Mouse (Mus musculus) regulatory T cell (primary cell): ENCODE measurements around the gene Adk.

Experiments
- in situ Hi-C: fragments of 300-600 bp; cut with MboI, MseI; formaldehyde crosslinking; loops from one replicate; pipeline ENCODE4 v1.15.1; 2025; ENCODE audit warnings: high pct_unique_total_duplicates

The Adk gene

DNA sequence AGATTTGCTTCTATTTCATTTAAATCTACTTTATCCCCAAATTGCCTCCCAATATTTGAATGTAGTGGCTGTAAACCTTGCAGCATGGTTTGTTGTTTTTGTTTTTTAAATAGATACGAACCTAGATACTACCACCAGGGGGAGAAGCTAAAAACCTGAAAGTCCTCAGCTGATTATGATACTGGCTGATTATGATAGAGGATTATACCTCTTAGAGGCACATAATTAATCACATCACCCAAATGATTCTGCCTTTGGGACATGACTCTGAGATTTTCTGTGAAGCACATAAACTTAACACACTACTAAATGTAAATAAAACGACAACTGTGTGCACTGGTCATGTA, 201.6 kb downstream of the Adk start:
- in situ Hi-C loops: no loop called here

DNA sequence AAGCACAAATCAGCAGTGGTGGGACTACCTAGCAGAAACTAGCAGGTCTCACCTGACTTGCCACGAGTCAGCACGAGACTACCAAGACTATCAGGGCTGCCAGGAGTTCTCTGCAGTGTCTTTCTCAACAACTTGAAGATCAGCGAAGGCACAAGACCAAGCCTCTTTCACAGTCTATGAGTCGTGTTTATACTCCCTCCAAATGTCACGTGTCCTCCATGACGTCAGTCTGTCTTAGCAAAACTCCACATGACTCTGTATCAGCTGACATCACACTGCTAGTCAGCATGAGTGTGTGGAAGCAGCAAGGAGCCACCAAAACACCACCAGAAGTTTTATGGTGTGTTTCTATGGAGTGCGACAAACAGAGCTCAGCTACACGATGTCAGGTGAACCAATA, 215.9 kb downstream of the Adk start:
- in situ Hi-C loops: no loop called here

DNA sequence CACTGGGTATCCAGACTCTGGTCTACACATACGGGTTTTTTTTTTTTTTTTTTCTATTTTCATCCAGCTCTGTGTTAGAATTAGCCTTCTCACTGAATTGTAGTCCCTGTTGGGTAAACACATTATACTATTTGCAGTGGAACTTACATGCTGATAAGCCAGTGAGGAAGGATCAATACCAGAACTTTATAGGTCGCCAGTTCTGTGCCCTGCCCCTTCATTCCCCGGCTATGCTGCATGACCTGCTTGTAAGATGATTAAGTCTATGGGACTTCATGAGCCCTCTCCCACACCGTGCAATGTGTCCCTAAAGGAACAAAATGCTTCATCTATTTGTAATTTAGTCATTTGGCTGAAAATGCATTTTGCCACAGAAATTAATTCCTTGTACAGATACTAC, 219.1 kb downstream of the Adk start:
- in situ Hi-C loops: no loop called here

DNA sequence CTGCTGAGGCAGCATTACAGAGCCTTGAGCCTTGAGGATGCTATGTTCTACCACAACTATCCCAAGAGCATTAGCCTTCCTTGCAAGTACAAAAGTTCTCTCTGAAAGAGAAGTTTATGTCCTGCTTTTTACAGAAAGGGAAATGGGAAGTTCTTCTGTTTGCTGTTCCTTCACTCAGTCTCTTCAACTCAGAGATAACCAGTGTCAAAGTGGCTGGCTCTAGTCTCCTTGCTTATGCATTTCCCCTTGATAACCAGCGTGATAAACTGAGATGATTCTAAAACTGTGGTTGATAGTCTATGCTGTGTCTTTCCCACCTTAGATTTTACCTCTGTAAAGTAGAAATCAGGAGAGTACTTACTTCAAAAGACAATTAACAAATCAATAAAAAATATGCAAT, 223.4 kb downstream of the Adk start:
- in situ Hi-C loops: no loop called here

DNA sequence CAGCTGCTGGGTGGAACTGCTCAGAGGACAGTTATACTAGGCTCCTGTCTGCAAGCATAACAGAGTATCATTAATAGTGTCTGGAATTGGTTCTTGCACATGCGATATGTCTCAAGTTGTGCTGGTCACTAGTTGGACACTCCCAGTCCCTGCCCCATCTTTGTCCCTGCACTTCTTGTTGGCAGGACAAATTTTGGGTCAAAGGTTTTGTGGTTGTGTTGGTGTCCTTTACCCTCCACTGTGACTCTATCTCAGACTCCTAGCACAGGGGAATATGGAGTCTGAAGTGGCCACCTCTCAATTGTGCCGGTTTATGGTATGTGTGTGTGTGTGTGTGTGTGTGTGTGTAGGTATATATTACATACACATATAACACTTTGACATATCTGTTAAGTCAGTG, 225.9 kb downstream of the Adk start:
- in situ Hi-C loops: no loop called here

DNA sequence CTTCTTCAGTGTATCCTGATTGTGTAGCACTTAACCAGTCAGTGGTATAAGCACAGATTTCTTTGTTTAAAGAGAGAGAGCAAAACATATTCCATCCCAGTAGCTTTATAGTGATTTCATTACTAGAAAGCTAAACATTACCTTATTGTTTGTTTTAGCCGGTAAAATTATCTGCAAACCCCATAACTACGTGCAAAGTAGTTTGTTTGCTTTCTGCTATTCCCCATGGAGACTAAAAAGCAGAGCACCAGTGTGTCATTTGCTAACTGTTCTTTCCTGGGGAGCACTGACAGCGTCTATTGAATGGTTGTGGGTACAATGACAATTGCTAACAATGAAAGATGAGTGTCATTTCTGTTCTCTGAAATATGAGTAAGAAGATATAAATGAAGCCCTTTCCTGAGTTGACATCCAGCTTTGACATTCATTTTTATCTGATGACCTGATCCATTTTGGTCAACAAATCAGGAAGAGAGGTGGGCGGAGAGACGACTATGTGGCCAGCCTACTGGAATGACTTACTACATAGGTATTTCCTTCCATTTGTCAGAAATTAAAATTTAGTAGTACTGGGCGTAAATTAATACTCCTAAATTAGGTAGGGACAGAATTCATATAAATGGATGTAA, 226.6 kb downstream of the Adk start:
- in situ Hi-C loops: no loop called here

DNA sequence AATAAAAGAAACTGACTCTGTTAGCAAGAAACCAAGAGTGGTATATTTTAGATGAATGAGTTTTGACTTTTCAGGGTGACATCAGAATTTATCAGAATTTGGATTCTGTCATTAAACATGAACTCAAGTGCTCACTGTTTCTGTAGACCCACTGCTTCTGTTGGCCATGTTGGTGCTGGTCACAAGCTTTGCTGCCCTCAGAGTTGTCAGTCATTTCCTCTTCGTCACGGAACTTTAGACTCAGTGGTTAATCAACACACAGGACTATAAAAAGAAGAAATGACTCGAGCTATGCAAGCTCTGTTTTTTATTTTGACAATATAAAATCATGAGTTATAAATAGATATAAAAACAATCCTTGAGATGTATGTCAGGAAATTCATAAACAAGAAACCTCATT, 228.1 kb downstream of the Adk start:
- in situ Hi-C loops: no loop called here

DNA sequence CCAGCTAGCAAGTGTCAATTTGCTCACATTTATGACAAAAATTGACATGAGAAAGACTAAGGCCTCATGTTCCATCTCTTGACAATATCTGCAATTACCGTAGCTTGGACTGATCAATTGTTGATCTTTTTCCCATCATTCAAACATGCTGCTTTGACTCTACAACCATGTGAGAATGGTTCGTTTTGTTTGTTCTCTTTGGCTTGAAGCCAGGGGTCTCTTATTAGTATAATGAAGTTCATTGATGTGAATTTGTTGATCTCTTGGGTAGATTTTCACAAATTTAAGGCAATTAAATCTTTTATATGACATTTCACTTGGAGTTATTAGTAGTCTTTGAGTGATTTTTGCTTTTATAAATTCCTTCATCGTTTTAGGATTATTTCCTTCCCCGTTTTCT, 229.1 kb downstream of the Adk start:
- in situ Hi-C loops: no loop called here

DNA sequence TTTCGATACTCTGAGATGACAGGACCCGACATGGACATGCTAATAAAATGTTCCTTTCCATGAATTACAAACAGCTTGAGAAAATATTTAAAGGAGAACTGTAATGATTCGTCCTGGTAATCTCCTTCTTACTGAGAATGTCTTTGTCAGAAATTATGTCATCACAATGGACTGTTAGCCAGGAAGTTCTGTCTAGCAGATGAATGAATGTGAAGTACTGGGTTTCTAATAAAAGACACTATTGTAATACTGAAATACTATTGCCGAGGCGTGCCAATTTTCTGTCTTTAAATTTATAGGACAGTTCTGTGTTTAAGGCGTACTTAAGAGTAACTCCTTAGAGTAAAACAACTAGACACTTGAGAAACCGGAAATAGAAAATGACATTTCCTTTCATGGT, 231.7 kb downstream of the Adk start:
- in situ Hi-C loops: no loop called here

DNA sequence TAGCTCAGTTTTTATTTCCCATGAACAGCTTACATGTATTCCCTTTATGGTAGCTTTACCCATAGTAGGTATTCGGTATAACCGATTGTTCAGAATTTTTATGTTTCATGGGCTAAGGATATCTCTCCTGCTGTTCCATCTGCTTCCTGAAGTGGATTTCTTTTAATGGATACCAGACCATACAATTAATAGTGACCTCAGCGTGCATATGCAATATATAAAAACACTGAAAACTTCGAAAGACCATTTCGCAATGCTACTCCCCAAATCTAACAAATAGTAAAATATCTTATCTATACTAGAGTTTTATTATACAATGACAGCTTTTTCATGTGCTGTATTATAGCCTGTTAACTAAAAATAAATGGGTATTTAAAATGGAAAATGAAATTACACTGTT, 232.5 kb downstream of the Adk start:
- in situ Hi-C loops: no loop called here

DNA sequence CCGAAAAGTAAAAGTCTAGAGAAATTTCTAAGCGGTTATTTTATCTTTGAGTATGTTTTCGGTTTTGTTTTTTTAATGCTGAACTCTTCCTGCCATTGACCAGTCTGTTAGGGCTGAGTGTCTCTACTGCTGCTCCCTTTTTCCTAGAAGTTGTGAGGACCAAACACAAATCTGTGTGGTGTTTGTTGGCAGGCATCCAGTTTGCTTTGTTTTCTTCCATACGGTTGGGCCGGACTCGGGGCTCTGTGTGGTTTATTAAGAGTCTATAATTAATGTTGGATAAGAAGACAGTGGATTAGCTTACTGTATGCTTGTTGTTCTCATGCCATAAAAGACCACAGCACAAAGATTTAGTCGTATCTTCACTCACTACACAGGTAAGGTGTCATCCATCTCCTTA, 233.9 kb downstream of the Adk start:
- in situ Hi-C loops: no loop called here

DNA sequence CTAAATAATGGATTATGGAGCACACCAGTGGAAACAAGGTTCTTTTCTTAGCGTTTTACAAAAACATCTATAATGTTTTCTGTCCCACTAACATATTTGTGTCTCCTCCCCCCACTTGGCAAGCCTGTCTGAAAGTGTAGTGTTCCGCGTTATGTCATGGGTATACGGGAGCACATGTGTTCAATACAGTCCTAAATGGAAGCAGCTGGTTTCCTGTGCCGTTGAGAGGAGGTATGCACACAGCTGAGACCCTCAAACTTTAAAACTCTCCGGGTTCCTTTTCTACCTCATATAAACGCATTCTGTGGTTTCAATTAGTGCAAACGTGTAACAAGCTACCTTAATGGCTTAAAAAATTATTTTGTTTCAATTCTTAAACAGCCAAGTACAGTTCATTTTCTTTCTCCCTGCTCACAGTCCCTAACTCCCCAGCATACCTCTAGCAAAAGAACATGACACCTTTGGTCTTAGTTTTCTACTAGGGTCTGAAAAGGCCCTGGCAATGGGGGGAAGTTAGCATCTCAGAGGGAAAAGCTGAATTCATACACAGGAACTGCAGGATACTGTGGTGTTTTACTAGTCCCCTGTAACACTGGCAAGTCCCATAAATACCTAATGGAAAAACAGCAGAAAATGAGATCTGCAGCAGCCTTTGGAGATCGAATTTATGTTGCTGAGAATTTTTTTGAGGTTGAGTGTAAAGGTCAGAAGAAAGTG, 235.5 kb downstream of the Adk start:
- in situ Hi-C loops: no loop called here

DNA sequence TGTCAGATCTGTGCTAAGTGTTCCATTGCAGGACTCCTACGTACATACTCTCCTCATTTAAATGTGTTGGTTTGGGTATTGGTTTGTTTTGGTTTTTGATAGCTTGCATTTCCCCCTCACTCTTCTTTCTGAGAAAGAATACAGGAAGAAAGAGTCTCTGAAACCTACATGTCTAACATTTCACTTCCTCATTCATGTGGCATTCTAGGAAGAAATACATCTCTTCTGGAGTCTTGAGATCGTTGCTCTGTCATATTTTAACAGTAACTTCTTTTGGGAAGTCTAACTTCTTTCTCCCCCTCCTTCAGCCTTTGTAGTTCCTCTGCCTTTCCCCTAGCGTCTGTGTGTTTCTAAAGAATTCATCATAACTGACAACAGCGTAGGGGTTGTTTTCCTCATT, 247.4 kb downstream of the Adk start:
- in situ Hi-C loops: no loop called here

DNA sequence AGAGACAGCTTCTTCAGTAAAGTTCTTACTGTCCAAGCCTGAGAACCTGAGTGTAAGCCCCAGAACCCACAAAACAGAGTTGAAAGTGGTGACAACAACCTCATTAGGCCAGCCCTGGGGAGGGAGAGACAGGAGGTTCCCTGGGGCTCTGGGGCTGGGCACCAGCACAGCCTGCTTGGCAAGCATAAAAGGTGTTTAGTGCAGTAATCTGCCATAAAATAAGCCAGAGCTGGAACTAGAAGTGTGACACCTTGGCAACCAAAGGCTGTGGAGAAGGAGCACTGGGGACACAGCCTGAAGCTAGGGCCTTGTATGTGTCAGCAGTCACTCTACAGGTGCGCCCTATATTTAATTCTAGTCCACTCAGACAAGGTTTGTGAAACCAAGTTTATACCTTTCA, 252.4 kb downstream of the Adk start:
- in situ Hi-C loops: no loop called here

DNA sequence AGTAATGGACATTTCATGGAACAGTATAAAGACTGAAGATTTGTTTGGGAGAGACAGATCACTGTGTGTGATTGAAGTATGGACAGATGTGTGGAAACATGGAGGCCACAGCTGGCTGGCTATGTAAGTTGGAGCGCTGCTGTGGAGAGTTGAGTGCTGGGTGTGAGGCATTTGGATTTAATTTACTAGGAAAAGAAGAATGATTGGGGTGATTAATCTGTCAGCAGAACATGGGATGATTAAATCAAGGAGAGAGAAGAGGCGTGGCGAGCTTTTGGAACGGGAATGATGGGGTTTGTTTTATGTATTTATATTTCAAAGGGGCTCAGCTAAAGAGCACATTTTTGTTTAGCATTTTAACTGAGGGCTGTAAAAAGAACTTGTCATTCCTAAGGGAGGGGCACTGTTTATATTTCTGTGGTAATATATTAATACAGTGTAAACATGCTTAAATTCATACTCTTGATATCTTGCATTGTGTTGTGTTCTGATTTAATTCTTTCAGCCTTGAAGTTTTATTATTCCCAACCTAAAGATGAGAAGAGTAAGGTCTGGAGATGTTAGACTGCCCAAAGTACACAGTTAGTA, 256.1 kb downstream of the Adk start:
- in situ Hi-C loops: no loop called here

DNA sequence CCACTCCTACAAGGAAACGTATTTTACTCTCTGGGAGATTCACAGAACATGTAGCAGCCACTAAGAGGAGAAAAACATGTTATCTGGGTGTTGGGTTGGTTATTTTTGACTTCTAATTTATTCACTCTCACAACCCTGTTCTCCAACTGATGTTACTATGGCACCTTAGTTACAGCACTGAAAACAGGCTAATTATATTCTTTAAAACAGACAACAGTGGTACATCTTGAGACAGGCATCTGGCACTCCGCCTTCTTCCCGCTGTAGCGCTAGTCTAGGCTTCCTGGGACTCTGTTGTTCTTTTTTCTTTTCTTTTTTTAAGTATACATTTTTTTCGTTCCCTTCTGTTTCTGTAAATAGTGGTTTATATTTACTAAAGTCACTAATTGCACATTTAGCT, 258.2 kb downstream of the Adk start:
- in situ Hi-C loops: no loop called here

DNA sequence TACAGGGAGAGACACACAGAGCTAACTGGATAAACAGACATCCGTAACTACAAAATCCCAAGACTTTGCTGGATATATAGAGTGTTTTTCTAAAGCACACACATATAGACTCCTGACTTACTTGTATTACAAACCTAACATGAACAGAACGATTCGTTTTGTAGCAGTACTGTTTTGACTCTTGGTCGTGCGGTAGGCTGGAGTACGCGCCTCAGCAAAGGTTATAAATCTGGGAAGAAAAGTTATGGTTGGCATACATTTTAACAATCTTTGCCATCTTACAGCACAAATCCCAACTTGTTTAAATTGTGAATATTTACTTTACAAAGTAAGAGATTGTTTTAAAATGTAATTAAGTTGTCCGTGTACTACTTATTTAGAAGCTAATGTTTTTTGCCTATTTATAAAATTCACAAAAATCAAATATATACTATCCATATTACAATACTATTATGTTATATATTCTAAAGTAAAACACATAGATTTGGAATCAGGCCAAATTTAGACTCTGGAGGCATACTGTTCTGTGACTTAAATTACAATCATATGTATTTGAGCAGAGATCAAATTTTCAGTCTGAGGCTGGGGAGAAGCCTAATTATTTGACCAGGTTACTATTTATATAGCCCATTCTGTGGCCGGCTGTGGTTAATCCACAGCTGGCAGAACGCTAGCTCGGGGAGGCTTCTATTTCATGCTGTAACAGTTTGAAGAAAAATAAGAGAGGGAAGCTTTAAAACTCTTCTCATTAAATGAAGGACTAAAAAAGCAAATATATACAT, 261.4 kb downstream of the Adk start:
- in situ Hi-C loops: no loop called here

DNA sequence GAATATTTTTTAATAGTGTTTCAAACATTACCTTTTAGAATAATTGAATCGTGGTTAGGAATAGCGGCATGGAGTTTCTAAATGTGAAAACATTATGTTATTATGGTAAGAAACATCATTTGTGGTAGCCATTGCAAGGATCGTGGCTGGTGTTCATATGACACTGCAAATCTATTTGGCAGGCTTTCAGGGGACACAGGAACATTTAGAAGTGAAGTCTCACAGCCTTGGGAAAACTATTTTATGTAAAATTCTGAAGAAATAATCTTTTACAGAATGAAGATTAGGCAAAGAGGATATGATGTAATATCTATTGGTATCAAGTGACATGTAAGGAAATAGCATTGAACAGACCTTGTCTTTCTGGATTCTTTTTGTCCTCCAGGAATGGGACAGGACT, 262.1 kb downstream of the Adk start:
- in situ Hi-C loops: no loop called here

DNA sequence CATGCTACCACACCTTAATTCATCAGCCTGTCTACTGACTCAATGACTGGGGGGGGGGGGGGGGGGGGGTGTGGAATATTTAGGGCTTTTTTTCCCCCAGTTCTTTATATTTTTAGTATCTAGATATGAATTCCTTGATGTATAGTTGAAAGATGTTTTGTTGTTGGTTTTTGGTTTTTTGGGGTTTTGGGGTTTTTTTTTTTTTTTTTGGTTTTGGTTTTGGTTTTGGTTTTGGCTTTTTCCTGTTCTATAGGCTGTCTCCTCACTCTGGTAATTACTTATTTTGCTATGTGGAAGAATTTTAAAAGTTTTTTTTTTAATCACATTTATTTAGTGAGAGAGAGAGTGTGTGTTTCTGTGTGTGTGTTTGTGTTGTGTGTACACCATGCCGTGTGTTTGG, 282.5 kb downstream of the Adk start:
- in situ Hi-C loops: no loop called here

DNA sequence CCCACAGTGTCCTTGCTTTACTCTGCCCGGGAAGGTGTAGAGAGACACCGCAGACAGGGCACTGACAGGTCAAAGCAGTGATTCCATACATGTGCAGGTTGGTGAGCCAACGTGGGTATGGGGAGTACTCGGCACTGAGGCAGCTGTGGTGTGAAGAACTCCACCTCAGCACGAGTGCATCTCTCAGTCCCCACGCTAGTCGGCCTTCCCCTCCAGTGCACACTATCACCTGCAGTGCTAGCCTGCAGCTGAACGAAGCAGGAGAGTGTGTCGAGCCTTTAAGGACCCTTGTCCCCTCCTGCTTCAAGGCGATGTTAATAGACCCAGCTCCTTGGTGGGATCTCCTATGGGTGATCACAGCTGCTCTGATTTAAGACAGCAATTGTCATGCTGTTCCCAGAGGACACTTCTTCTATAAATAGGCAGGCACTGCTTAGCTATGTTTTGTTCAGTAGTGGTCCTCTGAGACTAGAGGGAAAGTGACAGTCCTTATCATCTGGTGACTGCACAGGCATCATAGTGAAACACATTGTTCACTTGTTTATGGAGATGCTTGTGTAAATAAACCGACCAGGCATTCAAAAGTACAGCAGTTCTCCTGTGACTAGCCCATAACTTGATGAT, 283.4 kb downstream of the Adk start:
- in situ Hi-C loops: no loop called here

DNA sequence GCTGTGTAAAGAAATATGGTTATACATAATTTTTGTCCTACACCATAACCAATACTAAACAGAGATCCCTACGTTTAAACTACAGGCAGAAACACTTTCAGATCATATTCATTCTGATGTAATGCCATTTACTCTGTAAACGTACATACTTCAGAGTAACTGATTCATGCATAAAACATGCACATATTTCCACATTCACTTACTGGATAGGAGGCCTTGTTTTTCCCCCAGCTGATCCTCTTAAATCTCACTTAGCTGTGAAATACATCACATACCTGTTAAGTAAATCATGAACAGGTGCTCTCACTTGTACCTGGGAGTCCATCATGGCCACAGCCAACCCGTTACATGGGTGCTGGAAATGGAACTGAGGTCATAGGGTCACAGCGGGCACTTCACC, 285.6 kb downstream of the Adk start:
- in situ Hi-C loops: no loop called here

DNA sequence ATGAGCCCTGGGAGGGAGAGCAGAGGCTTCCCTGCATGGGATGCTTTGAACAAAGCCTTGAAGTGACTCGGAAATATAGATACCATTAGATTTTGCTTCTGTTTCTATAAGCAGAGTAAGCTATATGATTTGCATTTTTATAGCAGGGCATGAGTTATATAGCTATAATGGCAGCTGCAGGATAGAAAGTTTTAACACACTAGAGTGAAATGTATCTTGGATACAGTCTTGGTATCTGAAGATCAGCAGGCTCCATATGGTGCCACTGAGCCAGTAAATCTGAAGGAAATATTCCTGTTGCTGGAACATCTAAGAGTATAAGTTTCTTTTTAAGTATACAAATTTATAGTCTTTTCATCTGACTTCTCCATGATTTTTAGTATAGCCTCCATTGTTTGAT, 288.8 kb downstream of the Adk start:
- in situ Hi-C loops: no loop called here
